Mouse (Mus musculus) kidney, embryonic 15.5 days (tissue): ENCODE results near the gene Gm48551. TPM values are rescaled to one million over a fixed set of nuclear protein-coding genes. Genes with fewer than 3 reads are reported as not detected.

Source experiments
- ATAC-seq: fragments of 200-750 bp; cut with Nextera tagmentation; replicated peaks from 2 replicates; pipeline ENCODE4 v1.8.0; 2017; ENCODE audit warnings: moderate TSS enrichment; ENCODE audit not compliant: low FRiP score
- H3K27ac ChIP-seq: fragments of 300-500 bp; sonication (generic); 2 replicates; pipeline ENCODE4 v1.5.1; 2015; ENCODE audit warnings: mild to moderate bottlenecking, inconsistent platforms
- H3K27me3 ChIP-seq: fragments of 300-500 bp; sonication (generic); 2 replicates; pipeline ENCODE4 v1.6.1; 2015; ENCODE audit warnings: inconsistent platforms
- H3K36me3 ChIP-seq: fragments of 300-500 bp; sonication (generic); 2 replicates; pipeline ENCODE4 v1.6.1; 2015; ENCODE audit warnings: inconsistent platforms
- H3K4me1 ChIP-seq: fragments of 300-500 bp; sonication (generic); 2 replicates; pipeline ENCODE4 v1.6.1; 2015; ENCODE audit warnings: inconsistent platforms
- H3K4me2 ChIP-seq: fragments of 300-500 bp; sonication (generic); 2 replicates; pipeline ENCODE4 v1.6.1; 2015; ENCODE audit warnings: moderate library complexity, mild to moderate bottlenecking, inconsistent platforms
- H3K4me3 ChIP-seq: fragments of 300-500 bp; sonication (generic); replicated peaks from 2 replicates; pipeline ENCODE4 v1.5.1; 2015; ENCODE audit warnings: mild to moderate bottlenecking, inconsistent platforms
- H3K9ac ChIP-seq: fragments of 300-500 bp; sonication (generic); 2 replicates; pipeline ENCODE4 v1.6.1; 2015; ENCODE audit warnings: mild to moderate bottlenecking, inconsistent platforms
- H3K9me3 ChIP-seq: fragments of 300-500 bp; sonication (generic); replicated peaks from 2 replicates; pipeline ENCODE4 v1.6.1; 2016; ENCODE audit warnings: inconsistent platforms
- WGBS: fragments of 180-500 bp; shearing (Covaris S2); methylation state at CpG from one replicate; pipeline ENCODE4 v1.1.7; 2015; ENCODE audit warnings: mixed read lengths; 5-methylcytosine and 5-hydroxymethylcytosine counted together
- polyA plus RNA-seq: library from polyadenylated mRNA; unstranded; fragments of >200 nt; fragmentation: Nextera tagmentation; extraction: Ambion mirVana; gene quantifications from 2 replicates; pipeline ENCODE4 v1.2.1, GENCODE M21; 2015

Gene Gm48551
- polyA plus RNA-seq, 1 experiment from 2014 or later: 4.1 TPM

GRCm38 (mm10) chr10:81417227-81418215 lies 33.3 kb downstream of the Gm48551 start:
- no peak for ATAC-seq
- Histone ChIP-seq H3K27me3 (no peaks in the 10 kb centered on the region), H3K4me1 (peaks cover 82% of the 10 kb centered on the region), H3K9ac (peak overlapping the region; percentile 38), H3K9me3 (no peaks in the 10 kb centered on the region), H3K27ac (peak overlapping the region; percentile 86), H3K36me3 (peaks cover 26% of the 10 kb centered on the region), H3K4me3 (peak overlapping the region; percentile 32), H3K4me2 (peak overlapping the region; percentile 68)
- WGBS: 47% methylated on average over 12 of the region's 12 CpGs

- no peak for ATAC-seq
- H3K36me3 ChIP-seq: peaks cover 20% of the 10 kb centered on the region; the same call in 1 of the 2 replicates
- H3K4me3 ChIP-seq: no peak overlapping the region
- H3K27ac ChIP-seq: 0 out of 2 replicates have a peak overlapping the region, but pooled peaks have one; percentile 9
- H3K4me1 ChIP-seq: peaks cover 77% of the 10 kb centered on the region
- no peaks in the 10 kb centered on the region for H3K9me3 ChIP-seq
- no peaks in the 10 kb centered on the region for H3K27me3 ChIP-seq
- 44% methylated on average over 11 of the region's 11 CpGs for WGBS
- no peak overlapping the region for H3K4me2 ChIP-seq
- H3K9ac ChIP-seq: no peak overlapping the region
Measured at GRCm38 (mm10) chr10:81418216-81419070, 34.2 kb downstream of the Gm48551 start.

GRCm38 (mm10) chr10:81419111-81419928 lies 35.1 kb downstream of the Gm48551 start:
- Histone ChIP-seq H3K4me1 (peaks cover 77% of the 10 kb centered on the region), H3K27ac (no peak overlapping the region), H3K4me3 (no peak overlapping the region), H3K27me3 (no peaks in the 10 kb centered on the region), H3K4me2 (no peak overlapping the region), H3K9me3 (no peaks in the 10 kb centered on the region), H3K9ac (no peak overlapping the region), H3K36me3 (peaks cover 19% of the 10 kb centered on the region; the same call in 1 of the 2 replicates)
- WGBS: 88% methylated on average over 10 of the region's 10 CpGs
- no peak for ATAC-seq

- Histone ChIP-seq H3K9ac (no peak overlapping the region), H3K4me2 (no peak overlapping the region), H3K9me3 (no peaks in the 10 kb centered on the region), H3K36me3 (peaks cover 19% of the 10 kb centered on the region; the same call in 1 of the 2 replicates), H3K4me3 (no peak overlapping the region), H3K4me1 (peaks cover 77% of the 10 kb centered on the region), H3K27ac (no peak overlapping the region), H3K27me3 (no peaks in the 10 kb centered on the region)
- no peak for ATAC-seq
- 90% methylated on average over 40 of the region's 40 CpGs for WGBS
Measured at GRCm38 (mm10) chr10:81420191-81420767, 36.0 kb downstream of the Gm48551 start.

- no peak overlapping the region for H3K4me3 ChIP-seq
- H3K4me1 ChIP-seq: peaks cover 76% of the 10 kb centered on the region
- no peak overlapping the region for H3K27ac ChIP-seq
- 65% methylated on average over 4 of the region's 4 CpGs for WGBS
- H3K27me3 ChIP-seq: no peaks in the 10 kb centered on the region
- H3K9me3 ChIP-seq: no peaks in the 10 kb centered on the region
- no peak for ATAC-seq
- H3K9ac ChIP-seq: no peak overlapping the region
- H3K4me2 ChIP-seq: no peak overlapping the region
- peaks cover 19% of the 10 kb centered on the region; the same call in 1 of the 2 replicates for H3K36me3 ChIP-seq
Measured at GRCm38 (mm10) chr10:81421041-81421796, 37.0 kb downstream of the Gm48551 start.

- no peaks in the 10 kb centered on the region for H3K9me3 ChIP-seq
Measured at GRCm38 (mm10) chr10:81421797-81422100, 37.5 kb downstream of the Gm48551 start.

GRCm38 (mm10) chr10:81422191-81422590 lies 37.9 kb downstream of the Gm48551 start:
- no peak overlapping the region for H3K27ac ChIP-seq
- WGBS: 70% methylated on average over 6 of the region's 6 CpGs
- no peak overlapping the region for H3K9ac ChIP-seq
- no peaks in the 10 kb centered on the region for H3K9me3 ChIP-seq
- ATAC-seq: no peak
- peaks cover 76% of the 10 kb centered on the region for H3K4me1 ChIP-seq
- peaks cover 19% of the 10 kb centered on the region; the same call in 1 of the 2 replicates for H3K36me3 ChIP-seq
- no peak overlapping the region for H3K4me3 ChIP-seq
- no peak overlapping the region for H3K4me2 ChIP-seq
- no peaks in the 10 kb centered on the region for H3K27me3 ChIP-seq

More at GRCm38 (mm10) chr10:81421797-81422100, 37.5 kb downstream of the Gm48551 start:
- Histone ChIP-seq H3K36me3 (peaks cover 19% of the 10 kb centered on the region; the same call in 1 of the 2 replicates), H3K4me3 (no peak overlapping the region), H3K27ac (no peak overlapping the region), H3K4me1 (peaks cover 76% of the 10 kb centered on the region), H3K9ac (no peak overlapping the region), H3K27me3 (no peaks in the 10 kb centered on the region), H3K4me2 (no peak overlapping the region)
- WGBS: 66% methylated on average over 5 of the region's 5 CpGs
- no peak for ATAC-seq

GRCm38 (mm10) chr10:81422661-81423217 lies 38.5 kb downstream of the Gm48551 start:
- 89% methylated on average over 3 of the region's 3 CpGs for WGBS
- no peak overlapping the region for H3K4me2 ChIP-seq
- H3K36me3 ChIP-seq: peaks cover 19% of the 10 kb centered on the region; the same call in 1 of the 2 replicates
- no peaks in the 10 kb centered on the region for H3K9me3 ChIP-seq
- H3K4me3 ChIP-seq: no peak overlapping the region
- ATAC-seq: no peak
- peaks cover 74% of the 10 kb centered on the region for H3K4me1 ChIP-seq
- H3K9ac ChIP-seq: no peak overlapping the region
- no peak overlapping the region for H3K27ac ChIP-seq
- H3K27me3 ChIP-seq: no peaks in the 10 kb centered on the region

- no peak for ATAC-seq
- peaks cover 19% of the 10 kb centered on the region; the same call in 1 of the 2 replicates for H3K36me3 ChIP-seq
- peak overlapping the region; percentile 73 for H3K4me3 ChIP-seq
- WGBS: 65% methylated on average over 4 of the region's 4 CpGs
- H3K27me3 ChIP-seq: no peaks in the 10 kb centered on the region
- H3K27ac ChIP-seq: peak overlapping the region; percentile 84
- H3K4me2 ChIP-seq: peak overlapping the region; percentile 91
- H3K4me1 ChIP-seq: peaks cover 65% of the 10 kb centered on the region
- peak overlapping the region; percentile 41 for H3K9ac ChIP-seq
- no peaks in the 10 kb centered on the region for H3K9me3 ChIP-seq
Measured at GRCm38 (mm10) chr10:81423476-81424245, 39.4 kb downstream of the Gm48551 start.
